Mouse (Mus musculus) ovary, postnatal 10 days (tissue): ENCODE measurements around the gene 0610030E20Rik.

Source experiments
- DNase-seq: peaks from one replicate; pipeline ENCODE4 v3.0.0; 2022; ENCODE audit warnings: low spot score

Gene 0610030E20Rik

DNA sequence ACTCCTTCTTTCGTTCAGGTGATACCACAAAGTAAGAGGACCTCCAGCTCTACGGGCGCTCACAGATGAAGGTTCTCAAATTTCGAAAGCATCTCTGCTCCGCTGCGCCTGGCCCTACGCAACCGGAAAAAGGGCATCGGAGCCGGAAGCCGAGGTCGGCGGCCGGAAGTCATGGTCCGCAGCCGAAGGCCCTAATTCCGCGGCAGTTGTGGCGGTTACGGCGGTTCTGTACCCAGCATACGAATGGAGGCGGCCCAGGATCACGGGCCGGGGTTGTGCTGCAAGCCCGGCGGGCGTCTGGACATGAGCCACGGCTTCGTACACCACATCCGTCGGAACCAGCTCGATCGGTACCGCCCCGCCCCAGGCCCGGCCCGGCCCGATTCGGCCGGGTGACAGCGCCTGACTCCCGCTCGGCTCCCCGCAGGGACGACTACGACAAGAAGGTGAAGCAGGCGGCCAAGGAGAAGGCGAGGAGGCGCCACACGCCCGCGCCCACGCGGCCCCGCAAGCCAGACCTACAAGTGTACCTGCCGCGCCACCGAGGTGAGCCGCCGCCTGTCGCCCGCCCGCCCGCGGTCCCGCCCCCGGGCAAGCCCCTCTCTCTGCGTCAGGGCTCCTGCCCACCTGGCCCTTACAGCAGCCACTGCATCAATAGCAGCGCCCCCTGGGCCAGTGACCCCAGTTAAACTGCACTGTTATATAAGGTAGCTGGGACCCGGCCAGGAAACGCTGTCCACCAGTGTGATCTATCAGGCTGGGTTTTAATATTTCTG lies at the start of gene 0610030E20Rik:
TSS of gene 0610030E20Rik (plus strand) at position 152 of the 776 bp plus-strand sequence.
- peak; percentile 58 for DNase-seq

DNA sequence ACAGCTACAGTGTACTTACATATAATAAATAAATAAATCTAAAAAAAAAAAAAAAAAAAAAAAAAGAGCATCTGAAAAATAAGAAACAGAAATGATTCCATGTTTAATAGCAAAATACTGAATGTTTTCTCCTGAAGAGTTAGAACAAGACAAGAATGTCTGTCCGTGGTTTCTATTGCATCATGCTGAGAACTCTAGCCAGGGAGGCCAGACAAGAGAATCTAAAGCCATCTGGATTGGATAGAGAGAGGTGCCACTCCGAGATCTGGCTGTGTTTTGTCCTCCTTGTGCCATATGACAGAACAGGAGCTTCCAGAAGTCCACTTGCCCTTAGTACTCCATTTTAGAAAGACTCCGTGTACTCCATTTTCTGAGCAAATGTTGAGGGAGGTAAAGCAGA lies 49.3 kb upstream of the 0610030E20Rik start:
- DNase-seq = no peak

DNA sequence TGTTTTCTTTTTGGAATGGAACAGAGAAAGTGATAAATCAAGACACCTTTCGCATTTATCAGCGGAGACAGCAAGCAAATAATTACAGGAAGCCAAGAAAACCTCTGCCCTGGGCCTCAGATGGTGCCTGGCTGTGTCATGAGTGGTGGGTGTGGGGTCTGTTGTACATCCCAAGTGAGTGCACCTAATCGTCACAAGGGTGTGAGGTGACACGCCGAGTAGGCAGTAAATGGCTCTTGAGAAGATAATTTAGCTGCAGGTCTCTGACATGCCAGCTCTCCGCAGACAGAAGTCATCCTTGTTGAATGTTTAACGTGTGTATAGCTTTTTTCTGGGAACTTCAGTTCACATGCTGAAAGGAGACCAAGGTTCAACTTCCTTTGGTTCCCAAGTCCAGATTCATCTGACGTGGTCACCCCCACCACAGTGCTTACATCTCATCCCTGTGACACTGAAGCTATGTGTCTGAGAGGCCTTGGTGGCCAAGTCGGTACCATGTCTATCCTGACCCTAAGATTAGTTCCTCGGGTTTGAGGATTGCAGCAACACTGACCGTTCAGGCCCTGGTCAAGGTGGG lies 44.7 kb upstream of the 0610030E20Rik start:
- DNase-seq = no peak

DNA sequence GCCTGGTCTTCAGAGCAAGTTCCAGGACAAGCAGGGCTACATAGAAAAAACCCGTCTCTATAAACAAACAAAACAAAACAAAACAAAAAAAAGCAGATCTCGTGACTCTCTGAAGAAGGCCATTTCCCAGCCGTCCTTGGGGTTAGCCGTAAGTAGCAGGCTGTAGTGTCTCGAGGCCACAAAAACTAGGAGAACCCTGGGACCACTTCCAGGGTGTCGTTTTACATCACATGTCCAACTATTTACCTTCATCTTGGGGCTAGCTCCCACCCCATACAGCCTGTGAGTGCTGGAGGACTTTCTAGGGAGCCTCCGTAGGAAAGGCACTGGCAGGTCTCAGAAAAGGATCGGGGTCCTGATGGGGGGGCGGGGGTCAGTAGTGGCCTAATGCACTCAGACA lies 43.6 kb upstream of the 0610030E20Rik start:
- no peak for DNase-seq

DNA sequence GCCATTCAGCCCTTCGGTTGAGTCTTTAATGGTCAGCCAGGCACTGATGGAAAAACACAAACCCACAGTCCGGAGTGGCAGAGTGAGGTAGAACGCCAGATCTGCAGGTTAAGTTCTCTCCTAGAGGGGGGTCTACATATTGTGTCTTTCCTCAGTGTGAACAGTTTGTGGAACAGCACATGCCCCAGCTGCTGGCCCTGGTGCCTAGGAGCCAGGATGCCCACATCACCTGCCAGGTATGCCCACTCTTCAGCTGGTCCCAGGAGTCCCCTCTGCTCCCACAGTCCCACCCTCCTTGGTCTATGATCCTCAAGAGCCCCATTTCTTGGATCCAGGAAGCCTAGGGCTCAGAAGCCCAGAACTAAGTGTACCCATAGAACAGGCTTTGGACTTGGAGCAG lies 34.9 kb upstream of the 0610030E20Rik start:
- no peak for DNase-seq

DNA sequence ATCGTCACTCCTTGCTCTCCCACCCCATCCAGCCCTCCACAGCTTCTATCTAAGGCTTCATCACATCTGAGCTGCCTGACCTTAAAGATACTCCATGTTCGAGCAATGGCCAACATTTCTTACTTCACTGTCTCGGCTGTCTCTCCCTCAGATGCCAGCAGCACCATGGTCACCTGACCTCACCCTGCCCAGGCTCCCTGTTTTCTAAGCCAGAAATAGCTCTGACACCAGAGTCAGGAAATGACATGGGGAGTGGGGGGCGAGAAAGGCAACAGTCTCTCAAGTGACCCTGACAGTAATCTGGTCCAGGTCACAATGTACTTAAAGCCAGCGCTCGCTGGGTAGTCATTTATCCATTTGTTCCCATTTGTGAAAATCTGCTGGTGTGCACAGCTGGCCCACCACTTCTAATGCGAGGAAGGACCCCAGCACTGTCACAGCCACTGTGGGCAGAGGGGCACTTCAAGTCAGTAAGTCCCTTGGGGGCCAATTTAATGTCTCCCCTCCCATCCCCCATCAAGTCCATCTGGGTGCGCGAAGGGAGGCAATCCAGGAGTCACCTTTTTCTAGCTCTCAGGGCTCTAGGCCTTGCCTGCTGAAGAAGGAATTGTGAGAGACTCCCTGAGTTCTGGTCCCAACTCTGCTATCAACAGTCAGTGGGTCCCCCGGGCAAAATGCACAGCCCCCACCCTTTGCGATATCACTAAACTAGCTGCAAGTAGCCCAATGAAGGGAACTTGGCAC lies 33.8 kb upstream of the 0610030E20Rik start:
- DNase-seq = no peak

DNA sequence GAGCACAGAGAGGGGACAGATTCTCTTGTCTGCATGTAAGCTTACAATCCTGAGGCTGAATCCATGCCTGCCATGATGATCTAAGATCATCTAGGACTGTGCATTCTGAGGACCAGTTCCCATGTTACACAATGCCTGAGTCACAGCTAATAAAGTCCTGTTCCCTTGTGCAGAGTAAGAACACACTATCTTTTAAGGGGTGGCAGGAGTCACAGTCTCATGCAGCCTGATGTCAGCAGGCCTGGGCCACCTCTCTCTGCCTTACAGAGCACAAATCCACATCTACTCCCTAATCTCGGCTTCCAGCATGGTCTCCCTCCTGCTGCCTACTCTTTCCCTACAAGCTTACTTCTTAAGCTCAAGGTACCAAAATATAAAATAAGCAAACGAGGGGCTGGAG lies 31.7 kb upstream of the 0610030E20Rik start:
- no peak for DNase-seq

DNA sequence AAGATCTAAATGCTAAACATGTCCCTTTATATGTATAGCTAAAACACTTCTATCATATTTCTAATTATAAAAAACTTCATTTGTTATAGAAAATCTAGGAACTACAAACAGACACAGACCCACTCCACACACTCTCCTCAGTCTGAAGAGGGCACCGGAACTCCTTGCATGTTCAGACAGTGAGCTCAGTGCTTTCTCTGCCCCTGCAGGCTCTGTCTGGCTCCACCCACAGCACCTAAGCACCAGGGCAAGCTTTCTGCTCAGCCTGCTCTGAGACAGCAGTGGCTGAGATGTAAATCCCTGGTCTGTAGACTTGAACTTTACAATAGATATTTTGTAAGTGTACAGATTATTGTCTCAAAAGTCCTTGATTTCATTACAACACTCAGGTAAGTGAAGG lies 31.1 kb upstream of the 0610030E20Rik start:
- no peak for DNase-seq

DNA sequence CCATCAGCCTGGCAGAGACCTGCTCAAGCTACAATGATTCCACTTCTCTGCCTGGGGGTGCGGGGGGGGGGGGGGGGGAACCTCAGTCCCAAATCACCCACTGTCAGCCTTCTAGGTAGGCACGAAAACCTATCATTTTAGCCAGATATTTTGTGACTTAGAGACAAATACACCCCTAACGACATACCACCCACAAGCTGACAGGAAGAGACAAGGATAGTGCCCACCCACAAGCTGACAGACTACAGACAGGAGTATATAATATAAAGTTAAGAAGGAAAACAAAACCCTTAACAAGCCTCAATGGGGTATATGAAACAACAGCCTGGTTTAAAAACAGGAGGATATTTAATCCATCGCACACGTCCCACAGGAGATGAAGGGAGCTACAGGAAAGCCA lies 28.7 kb upstream of the 0610030E20Rik start:
- no peak for DNase-seq

DNA sequence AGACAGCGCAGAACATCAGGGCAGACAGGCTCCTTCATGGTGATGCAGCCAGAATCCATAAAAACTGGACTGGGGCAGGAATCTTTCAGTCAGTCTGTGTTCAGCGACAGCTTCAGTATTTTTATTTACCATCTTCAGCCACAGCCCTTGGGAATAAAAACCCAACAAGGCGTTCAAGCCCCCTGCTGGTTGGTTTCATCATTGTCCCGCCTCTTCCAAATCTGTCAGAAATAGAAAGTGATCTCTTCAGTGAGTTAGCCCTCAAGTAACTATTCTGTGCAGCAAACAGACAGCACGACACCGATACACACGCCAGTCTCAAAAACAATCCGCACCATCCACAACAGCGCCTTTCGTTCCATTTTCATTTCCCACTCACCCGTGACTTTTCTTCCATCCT lies 28.1 kb upstream of the 0610030E20Rik start:
- DNase-seq = no peak

DNA sequence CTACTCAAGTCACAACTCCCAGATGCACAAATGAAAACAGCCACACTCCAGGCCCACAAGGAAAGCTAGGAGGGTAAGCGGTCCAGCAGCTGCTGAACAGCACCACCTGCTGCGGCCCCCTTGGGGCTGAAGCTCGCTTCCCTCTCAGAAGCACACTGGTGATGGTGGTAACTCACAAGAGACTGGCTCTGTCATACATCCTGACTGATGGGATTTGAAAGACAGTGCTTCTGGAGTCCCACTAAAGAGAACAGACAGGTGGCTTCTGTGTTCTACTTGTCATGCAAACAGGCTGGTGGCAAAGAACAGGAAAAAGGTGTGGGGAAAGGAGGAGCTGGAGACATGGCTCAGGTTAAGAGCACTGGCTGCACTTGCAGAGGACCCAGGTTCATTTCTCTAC lies 24.2 kb upstream of the 0610030E20Rik start:
- no peak for DNase-seq

DNA sequence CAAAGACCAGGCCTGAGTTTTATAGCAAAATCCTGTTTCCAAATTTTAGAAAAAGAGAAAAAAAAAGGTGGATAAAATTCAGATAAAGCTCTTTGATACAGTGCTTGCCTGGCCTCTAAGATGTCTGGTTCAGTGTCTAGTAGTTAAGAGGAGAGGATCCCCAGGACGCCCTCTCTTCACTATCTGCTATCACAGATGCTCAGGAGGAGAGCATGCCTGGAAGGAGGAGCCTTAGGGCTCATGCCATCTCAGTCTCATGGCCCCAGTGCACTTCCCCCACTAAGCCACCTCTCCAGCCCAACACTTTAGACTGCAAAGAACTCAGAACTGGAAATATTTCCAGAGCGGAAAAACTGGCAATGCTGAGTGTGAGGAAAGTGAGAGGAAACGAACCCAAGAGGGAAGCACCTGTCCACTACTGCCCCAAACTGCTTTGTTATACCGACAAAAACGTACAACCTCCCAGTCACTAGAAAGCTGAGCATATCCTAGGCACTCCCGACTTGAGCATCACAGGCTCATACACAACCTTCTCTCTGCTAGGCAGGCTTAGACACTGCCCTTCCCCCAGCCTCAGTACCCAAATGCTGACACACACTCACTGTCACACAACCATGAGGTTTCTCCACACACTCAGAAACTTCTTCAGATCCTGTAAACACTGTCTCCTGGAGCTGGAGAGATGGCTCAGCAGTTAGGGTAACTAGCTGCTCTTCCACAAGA lies 23.2 kb upstream of the 0610030E20Rik start:
- no peak for DNase-seq

DNA sequence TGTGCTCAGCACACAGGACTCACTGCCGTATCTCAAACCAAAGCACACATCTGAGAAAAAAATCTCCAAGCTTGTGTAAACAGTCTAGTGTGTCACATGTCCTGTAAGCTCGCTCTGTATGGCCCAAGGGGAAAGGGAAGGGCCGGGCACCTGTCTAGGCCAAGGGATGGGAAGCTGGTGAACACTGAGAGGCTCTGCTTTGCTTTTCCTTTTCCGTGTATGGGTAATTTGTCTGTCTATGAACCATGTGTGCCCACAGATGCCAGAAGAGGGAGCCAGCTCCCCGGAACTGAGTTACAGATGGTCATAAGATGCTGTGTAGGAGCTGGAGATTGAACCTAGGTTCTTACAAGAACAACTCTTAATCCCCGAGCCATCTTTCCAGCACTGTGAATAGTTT lies 20.8 kb upstream of the 0610030E20Rik start:
- DNase-seq = no peak

DNA sequence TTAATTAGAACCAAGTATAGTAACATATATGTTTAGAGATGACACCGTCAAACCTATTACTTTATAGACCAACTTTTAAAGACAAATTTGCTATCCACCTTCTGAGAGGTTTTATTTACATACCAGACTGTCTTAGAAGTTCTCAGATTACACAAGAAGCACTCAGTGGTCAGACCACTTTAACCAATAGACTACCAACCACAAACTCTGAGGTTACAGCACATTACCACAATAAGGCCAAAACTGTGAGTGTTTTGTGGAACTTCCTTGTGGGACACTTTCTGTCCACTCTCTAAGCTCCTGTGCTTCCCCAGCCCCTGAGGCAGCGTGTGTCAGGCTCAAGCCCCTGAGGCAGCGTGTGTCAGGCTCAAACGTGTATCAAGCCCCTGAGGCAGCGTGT lies 18.1 kb upstream of the 0610030E20Rik start:
- no peak for DNase-seq

DNA sequence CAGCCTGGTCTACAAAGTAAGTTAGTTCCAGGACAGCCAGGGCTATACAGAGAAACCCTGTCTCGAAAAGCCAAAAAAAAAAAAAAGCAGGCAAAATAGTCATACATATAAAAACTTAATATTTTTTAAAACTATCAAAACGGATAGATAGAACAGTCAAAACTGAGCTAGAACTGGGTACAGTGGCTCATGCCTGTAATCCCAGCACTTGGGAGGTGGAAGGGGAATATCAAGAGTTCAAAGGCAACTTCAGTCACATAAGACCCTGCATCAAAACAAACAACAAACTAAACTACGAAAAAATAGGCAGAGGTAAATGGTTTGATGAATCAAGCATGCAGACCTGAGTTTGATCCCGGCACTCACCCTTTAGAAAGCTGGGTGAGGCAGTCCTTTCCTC lies 17.0 kb upstream of the 0610030E20Rik start:
- no peak for DNase-seq

DNA sequence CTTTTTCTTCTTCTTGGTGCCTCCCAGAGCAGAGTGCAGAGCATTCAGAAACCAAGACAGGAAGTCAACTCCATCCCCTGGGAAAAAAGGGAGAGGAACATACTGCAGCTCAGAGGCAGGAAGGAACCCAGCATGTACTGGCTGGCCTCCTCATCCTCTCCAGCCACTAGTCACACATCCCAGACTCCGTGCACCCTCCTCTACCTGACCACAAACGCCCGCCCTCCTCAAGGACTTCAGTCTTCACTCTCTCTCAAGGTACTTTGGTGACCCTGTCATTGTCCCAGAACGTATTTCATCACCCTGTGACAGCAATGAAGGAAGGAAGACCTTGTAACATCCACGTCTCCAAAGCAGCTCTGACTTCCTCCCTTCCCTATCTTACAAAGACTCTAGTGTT lies 14.0 kb upstream of the 0610030E20Rik start:
- DNase-seq = no peak

DNA sequence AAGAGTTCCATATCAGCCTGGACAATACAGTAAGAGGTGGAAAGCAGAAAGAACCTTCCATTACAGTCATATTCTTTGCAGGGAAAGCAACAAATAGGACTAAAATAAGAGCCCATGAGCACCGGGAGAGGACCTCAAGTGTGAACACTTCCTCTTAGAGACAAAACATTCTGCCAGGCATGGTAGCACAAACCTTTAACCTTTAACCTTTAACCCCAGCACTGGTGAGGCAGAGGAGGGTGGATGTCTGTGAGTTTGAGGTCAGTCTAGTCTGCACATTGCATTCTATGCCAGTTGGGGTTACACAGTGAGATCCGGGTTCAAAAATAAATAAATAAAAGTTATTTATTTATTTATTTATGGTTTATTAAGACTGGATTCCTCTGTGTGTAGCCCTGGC lies 6.6 kb upstream of the 0610030E20Rik start:
- no peak for DNase-seq

DNA sequence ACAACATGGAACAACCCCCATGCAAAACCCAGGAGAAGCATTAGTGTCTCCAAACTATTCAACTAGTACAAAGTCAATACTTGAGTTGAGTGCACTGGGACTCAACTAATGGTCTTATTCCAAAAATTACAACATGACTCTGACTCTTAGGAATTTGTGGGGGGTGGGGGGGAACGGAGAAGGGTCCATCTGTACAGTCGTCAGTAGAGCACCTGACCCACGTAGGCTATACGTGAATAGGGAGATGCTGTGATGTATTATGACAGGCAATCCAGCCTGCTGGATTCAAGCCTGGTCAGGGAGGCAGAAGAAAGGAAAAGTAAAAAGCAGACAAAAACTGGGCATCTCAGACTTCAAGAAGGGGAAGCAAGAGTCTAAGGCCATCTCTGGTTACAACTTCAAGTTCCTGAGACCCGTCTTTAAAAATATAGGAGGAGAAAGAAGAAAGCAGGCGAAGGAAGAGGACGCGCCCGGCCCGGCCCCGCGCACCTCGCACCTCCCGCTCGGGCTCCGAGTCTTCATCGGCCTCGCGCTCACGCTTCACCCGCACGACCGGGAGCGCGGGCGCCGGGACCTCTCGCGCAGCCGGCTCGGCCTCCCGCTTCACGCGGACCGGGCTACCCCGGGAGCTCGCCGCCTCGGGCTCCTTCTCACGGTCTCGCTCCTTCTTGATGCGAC lies 2.6 kb upstream of the 0610030E20Rik start:
- DNase-seq = no peak

DNA sequence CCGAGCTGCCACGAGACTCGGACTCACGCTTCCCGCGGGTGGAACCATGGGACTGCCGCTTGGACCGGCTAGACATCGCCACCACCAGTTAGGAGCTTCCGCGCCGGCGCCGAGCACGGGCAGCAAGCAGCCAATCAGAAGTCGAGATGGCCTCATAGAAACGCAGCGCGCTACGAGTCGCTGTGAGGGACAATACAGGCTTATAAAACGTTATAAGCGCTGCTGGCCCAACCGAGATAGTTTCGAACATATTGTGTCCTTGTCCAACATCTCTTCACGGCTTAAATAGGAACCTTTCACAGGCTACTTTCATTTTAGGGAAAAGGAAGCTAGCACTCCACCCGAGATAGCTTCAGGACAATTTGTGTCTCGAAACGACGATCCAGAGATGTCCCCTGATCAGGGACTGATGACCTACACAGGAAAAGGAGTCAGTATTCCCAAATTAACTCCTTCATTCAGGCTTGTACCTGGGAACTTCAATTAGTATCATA lies 2.0 kb upstream of the 0610030E20Rik start, which contains the start of gene Usp39:
TSS of gene Usp39 (minus strand) at position 111 of the 494 bp plus-strand sequence.
- DNase-seq = peak; percentile 81

DNA sequence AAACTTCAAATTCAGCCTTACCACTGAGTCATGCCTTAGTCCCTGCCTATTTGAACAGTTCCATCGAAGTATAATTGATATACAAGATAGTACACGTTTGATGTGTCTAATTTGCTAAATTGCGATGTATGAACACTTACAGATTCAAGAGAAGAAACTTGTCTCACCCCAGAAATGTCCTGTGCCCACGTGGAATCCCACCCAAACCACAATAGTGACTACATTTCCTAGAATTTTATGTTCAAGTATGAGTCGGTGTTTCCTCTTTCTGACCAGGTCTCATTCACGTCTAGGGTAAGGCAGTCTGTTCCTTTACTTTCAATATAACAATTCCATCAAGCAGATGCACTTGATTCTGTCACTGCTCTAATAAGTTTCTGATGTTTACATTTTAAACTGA lies 1.5 kb upstream of the 0610030E20Rik start:
- DNase-seq = no peak

DNA sequence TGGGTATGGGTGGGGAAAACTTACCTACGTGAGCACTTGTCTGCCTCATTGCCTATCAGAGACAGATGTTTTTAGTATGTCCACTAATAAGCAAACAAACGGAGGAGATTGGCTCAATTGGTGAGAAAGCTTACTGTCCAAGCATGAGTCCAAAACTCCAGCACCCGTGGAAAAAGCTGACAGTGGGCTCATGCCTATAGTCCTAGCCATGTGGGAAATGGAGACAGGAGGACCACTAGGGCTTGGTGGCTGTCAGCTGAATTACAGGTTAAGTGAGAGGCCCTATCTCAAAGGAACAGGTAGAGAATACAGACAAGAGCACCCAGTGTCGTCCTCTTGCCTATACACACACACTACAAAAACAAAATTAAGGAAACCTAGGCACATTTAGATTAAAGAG lies 856 bp upstream of the 0610030E20Rik start:
- DNase-seq = no peak

DNA sequence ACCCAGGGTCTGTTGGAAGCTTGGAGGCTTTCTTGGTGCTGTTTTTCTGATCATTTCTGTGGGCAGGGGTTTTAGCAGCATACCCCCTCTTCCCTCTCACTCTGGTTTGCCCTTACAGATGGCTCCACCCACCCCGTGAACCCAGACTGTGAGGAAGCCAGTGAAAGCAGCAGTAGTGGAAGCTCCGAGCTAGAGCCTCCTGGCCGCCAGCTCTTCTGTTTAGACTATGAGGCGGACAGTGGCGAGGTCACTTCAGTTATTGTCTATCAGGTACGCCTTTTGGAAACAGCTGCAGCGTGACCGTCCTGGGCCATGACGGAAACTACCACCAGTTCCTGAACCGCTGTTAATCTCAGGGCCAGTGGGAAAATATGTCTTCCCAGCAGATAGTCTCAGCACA lies 1.3 kb downstream of the 0610030E20Rik start:
- no peak for DNase-seq
